Comparison of ENCODE assay signal across 10 mouse cellular contexts in the genomic region with DNA sequence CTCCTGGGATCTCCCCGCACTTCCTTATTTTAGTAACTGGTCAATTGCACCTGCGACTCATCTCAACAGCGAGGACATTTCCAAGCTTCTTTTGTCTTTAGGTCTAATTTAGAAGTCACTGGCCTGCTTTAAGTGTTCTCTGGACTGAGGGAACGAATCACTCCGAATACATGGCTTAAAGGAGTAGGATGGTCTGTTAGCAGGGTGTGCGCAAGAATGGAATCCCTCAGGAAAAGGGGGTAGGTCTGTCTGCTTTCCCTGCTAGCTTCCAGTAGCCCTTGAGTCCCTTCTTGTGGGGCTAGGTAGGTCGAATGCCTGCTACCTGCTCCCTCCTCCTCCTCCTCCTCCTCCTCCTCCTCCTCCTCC. TPM values are rescaled to one million over a fixed set of nuclear protein-coding genes. Genes with fewer than 3 reads are reported as not detected.
DNase-seq lines count a peak whose midpoint lies in the region; ATAC-seq and TF ChIP-seq lines count a peak whose summit lies in the region.
"Had no signal": no experiment of that assay in that cellular context is flagged by ENCODE, and none has a peak within 500 bp of the region (broad histone marks: within the 10 kb centered on the region; RNA-seq: fewer than 3 reads in every experiment).

No protein-coding gene starts in this region.

- no peak for TF ChIP-seq CTCF in heart, adult 2 months (IDR thresholded peaks at IDR 0.05)
- TF ChIP-seq CTCF in kidney, adult 2 months (conservative IDR thresholded peaks at IDR 0.05; ENCODE audit: insufficient read depth, insufficient read length, low read depth, low read length) = no peak

- no peak for DNase-seq in heart, adult 2 months
- DNase-seq in heart, postnatal 4 days = no peak
- DNase-seq in lung, postnatal 25 days (ENCODE audit: low spot score) = no peak
- no peak for DNase-seq in intestine, embryonic 14.5 days (ENCODE audit: low spot score)
- DNase-seq in kidney, adult 2 months = no peak
- DNase-seq in B cell, adult 2 months = no peak
- DNase-seq: kidney, postnatal 25 days; liver, postnatal 0 days had no signal

- intact Hi-C loops in heart, adult 2 months (cut with DNase I) = no loop called here

- H3K9me3 ChIP-seq in lung, embryonic 16.5 days (ENCODE audit: control insufficient read depth, low read length) = no peaks in the 10 kb centered on the region
- H3K9me3 ChIP-seq in intestine, embryonic 14.5 days (ENCODE audit: control insufficient read depth, low read length) = no peaks in the 10 kb centered on the region
- H3K9me3 ChIP-seq in stomach, embryonic 16.5 days (replicated peaks; ENCODE audit: control insufficient read depth, low read length) = no peaks in the 10 kb centered on the region

- no peak for ATAC-seq in lung, embryonic 16.5 days (ENCODE audit: low read depth)
- no peak for ATAC-seq in intestine, embryonic 14.5 days (replicated peaks; ENCODE audit: low FRiP score, low TSS enrichment, low read depth)
- ATAC-seq in stomach, embryonic 16.5 days (ENCODE audit: insufficient read depth, low FRiP score) = peak; percentile 55
- ATAC-seq: liver, postnatal 0 days had no signal

- no peaks in the 10 kb centered on the region for H3K36me3 ChIP-seq in heart, adult 2 months (ENCODE audit: control insufficient read depth, insufficient read depth, low read length)
- H3K36me3 ChIP-seq in lung, embryonic 16.5 days (ENCODE audit: control insufficient read depth, insufficient read depth, low read length) = no peaks in the 10 kb centered on the region
- no peaks in the 10 kb centered on the region for H3K36me3 ChIP-seq in intestine, embryonic 14.5 days (ENCODE audit: control insufficient read depth, insufficient read depth, low read length)
- no peaks in the 10 kb centered on the region for H3K36me3 ChIP-seq in stomach, embryonic 16.5 days (ENCODE audit: control insufficient read depth, insufficient read depth, low read length)
- no peaks in the 10 kb centered on the region for H3K36me3 ChIP-seq in kidney, adult 2 months (ENCODE audit: control insufficient read depth, insufficient read depth, low read length)

- WGBS in heart, adult 2 months = 46% methylated on average over 7 of the region's 7 CpGs
- WGBS in lung, embryonic 16.5 days = 77% methylated on average over 7 of the region's 7 CpGs
- 70% methylated on average over 7 of the region's 7 CpGs for WGBS in intestine, embryonic 14.5 days
- WGBS in stomach, embryonic 16.5 days = 60% methylated on average over 7 of the region's 7 CpGs
- 75% methylated on average over 7 of the region's 7 CpGs for WGBS in kidney, adult 2 months

- H3K4me3 ChIP-seq in heart, adult 2 months = no peak overlapping the region
- H3K4me3 ChIP-seq in lung, embryonic 16.5 days (ENCODE audit: low read length) = no peak overlapping the region
- H3K4me3 ChIP-seq in intestine, embryonic 14.5 days (ENCODE audit: low read depth, low read length) = no peak overlapping the region
- no peak overlapping the region for H3K4me3 ChIP-seq in stomach, embryonic 16.5 days (replicated peaks; ENCODE audit: low read length)
- no peak overlapping the region for H3K4me3 ChIP-seq in kidney, adult 2 months (ENCODE audit: insufficient read depth, low read depth, low read length)

- peak overlapping the region; percentile 61 for H3K27ac ChIP-seq in heart, adult 2 months
- peak overlapping the region; percentile 90 for H3K27ac ChIP-seq in lung, embryonic 16.5 days (ENCODE audit: low read length)
- peak overlapping the region; percentile 84 for H3K27ac ChIP-seq in intestine, embryonic 14.5 days (ENCODE audit: low read depth)
- H3K27ac ChIP-seq in stomach, embryonic 16.5 days (ENCODE audit: low read length) = peak overlapping the region; percentile 92
- H3K27ac ChIP-seq in kidney, adult 2 months (ENCODE audit: insufficient read depth, low read depth, low read length) = no peak overlapping the region

- TF ChIP-seq POLR2A in heart, adult 2 months (IDR thresholded peaks at IDR 0.05; ENCODE audit: insufficient read depth, low read depth, low read length) = no peak
- TF ChIP-seq POLR2A in kidney, adult 2 months (IDR thresholded peaks at IDR 0.05; ENCODE audit: low read depth, low read length) = no peak

- 0 out of 2 replicates have a peak overlapping the region, but pooled peaks have one; percentile 33 for H3K9ac ChIP-seq in heart, adult 2 months (ENCODE audit: low read depth, low read length)
- H3K9ac ChIP-seq in lung, embryonic 16.5 days (ENCODE audit: low read length) = no peak overlapping the region
- no peak overlapping the region for H3K9ac ChIP-seq in intestine, embryonic 14.5 days (ENCODE audit: low read length)
- H3K9ac ChIP-seq in stomach, embryonic 16.5 days (ENCODE audit: low read length) = 0 out of 2 replicates have a peak overlapping the region, but pooled peaks have one; percentile 54
- H3K9ac ChIP-seq: liver, postnatal 0 days had no signal

- no peaks in the 10 kb centered on the region for H3K79me2 ChIP-seq in heart, adult 2 months (replicated peaks; ENCODE audit: control insufficient read depth, insufficient read depth, low read length)

- TF ChIP-seq EP300 in heart, adult 2 months (IDR thresholded peaks at IDR 0.05; ENCODE audit: insufficient read depth, low read depth, low read length) = no peak

- no peak overlapping the region; the same call in 1 of the 2 replicates for H3K4me2 ChIP-seq in lung, embryonic 16.5 days (ENCODE audit: low read depth, low read length)
- peak overlapping the region; percentile 29; the same call in 1 of the 2 replicates for H3K4me2 ChIP-seq in intestine, embryonic 14.5 days (ENCODE audit: low read length)
- H3K4me2 ChIP-seq in stomach, embryonic 16.5 days (ENCODE audit: low read depth, low read length) = peak overlapping the region; percentile 28

- no peaks in the 10 kb centered on the region for H3K27me3 ChIP-seq in heart, adult 2 months (ENCODE audit: control insufficient read depth, insufficient read depth, low read length)
- H3K27me3 ChIP-seq in lung, embryonic 16.5 days (ENCODE audit: control insufficient read depth, insufficient read depth, low read depth, low read length) = no peaks in the 10 kb centered on the region
- H3K27me3 ChIP-seq in intestine, embryonic 14.5 days (replicated peaks; ENCODE audit: control insufficient read depth, insufficient read depth, low read length) = no peaks in the 10 kb centered on the region
- H3K27me3 ChIP-seq in stomach, embryonic 16.5 days (ENCODE audit: control insufficient read depth, insufficient read depth, low read length) = no peaks in the 10 kb centered on the region
- H3K27me3 ChIP-seq in kidney, adult 2 months (replicated peaks; ENCODE audit: control insufficient read depth, insufficient read depth, low read length) = no peaks in the 10 kb centered on the region

- peaks cover 1% of the 10 kb centered on the region; the same call in 1 of the 2 replicates for H3K4me1 ChIP-seq in heart, adult 2 months (ENCODE audit: control insufficient read depth, insufficient read depth, low read length)
- no peaks in the 10 kb centered on the region; the same call in 1 of the 2 replicates for H3K4me1 ChIP-seq in lung, embryonic 16.5 days (replicated peaks; ENCODE audit: control insufficient read depth, insufficient read depth, low read length)
- peaks cover 6% of the 10 kb centered on the region; the same call in 1 of the 2 replicates for H3K4me1 ChIP-seq in intestine, embryonic 14.5 days (replicated peaks; ENCODE audit: control insufficient read depth, insufficient read depth, low read length)
- no peaks in the 10 kb centered on the region for H3K4me1 ChIP-seq in stomach, embryonic 16.5 days (ENCODE audit: control insufficient read depth, insufficient read depth, low read length)
- H3K4me1 ChIP-seq in kidney, adult 2 months (ENCODE audit: control insufficient read depth, insufficient read depth, low read length) = no peaks in the 10 kb centered on the region

RNA-seq across cellular contexts. Expression of a gene that starts 49.6 kb away (rescaled TPM):
- under 1 TPM; 0.43 to 0.73 TPM for total RNA-seq in heart, adult 2 months (2021)
- polyA plus RNA-seq in heart, adult 2 months (2012; rRNA removed) = 0.29 and 0.31 TPM in 2 replicates
- total RNA-seq in heart, postnatal 4 days (2021) = under 1 TPM; 0.29 to 0.36 TPM
- 1.1 and 1.5 TPM in 2 replicates for polyA plus RNA-seq in lung, embryonic 16.5 days (2015; fragmentation: Nextera tagmentation; extraction: Ambion mirVana)
- polyA plus RNA-seq in intestine, embryonic 14.5 days (2014; fragmentation: Nextera tagmentation; extraction: Ambion mirVana) = 0.08 and 0.38 TPM in 2 replicates
- polyA plus RNA-seq in stomach, embryonic 16.5 days (2015; fragmentation: Nextera tagmentation; extraction: Ambion mirVana) = 0.66 and 0.99 TPM in 2 replicates
- 0.81 and 0.97 TPM in 2 replicates for polyA plus RNA-seq in kidney, adult 2 months (2012; rRNA removed)

Comparison
In these comparisons a context has a peak if more than half of its experiments do, and no peak if none do; other contexts are left out.
1. H3K9ac ChIP-seq: peak in heart, adult 2 months (single experiment) and stomach, embryonic 16.5 days (single experiment); none in lung, embryonic 16.5 days (single experiment) and intestine, embryonic 14.5 days (single experiment).